Mouse (Mus musculus): ENCODE measurements around the gene Gm16485. TPM values are rescaled to one million over a fixed set of nuclear protein-coding genes. Genes with fewer than 3 reads are reported as not detected.

Gene Gm16485
- total and polyA plus RNA-seq, 3 experiments: not detected

DNA sequence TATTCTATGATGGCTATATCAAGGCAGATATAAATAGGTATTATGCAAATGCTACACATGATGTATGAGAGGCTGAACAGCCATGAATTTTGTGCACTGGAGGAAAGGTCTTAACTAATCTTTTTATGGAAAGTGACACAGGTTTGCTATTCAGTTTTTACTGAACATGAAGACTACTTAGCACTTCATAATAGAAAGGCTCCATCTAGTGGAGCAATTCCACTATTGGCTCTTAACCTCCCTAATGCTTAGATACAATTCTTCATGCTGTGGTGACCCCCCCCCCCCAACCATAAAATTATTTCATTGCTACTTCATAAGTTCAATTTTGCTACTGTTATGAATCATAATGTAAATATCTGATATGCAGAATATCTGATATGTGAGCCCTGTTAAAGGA, 29.6 kb downstream of the Gm16485 start:
- dilution Hi-C loops (cut with MboI; ENCODE audit: extremely low pct_ligation_motif_present, extremely low pct_unique_long_range_greater_than_20kb, low sequenced_read_pairs) (no loop called here), in situ Hi-C loops (cut with MboI; ENCODE audit: low pct_ligation_motif_present, low pct_unique_long_range_greater_than_20kb, low sequenced_read_pairs) (no loop called here)
- Histone ChIP-seq H3K79me2 (replicated peaks; ENCODE audit: control insufficient read depth, extremely low read depth, insufficient read depth, poor library complexity, severe bottlenecking) (no peaks in the 10 kb centered on the region), H3K4me3 (replicated peaks in 1 of 3; ENCODE audit: low read depth in 2 of 3, low read length in 2 of 3, poor library complexity in 1 of 3) (no peak overlapping the region), H3K27ac (ENCODE audit: insufficient read depth, low read depth) (no peak overlapping the region), H3K27me3 (replicated peaks) (no peaks in the 10 kb centered on the region), H3K9me3 (replicated peaks; ENCODE audit: low read length) (no peaks in the 10 kb centered on the region), H3K9ac (ENCODE audit: insufficient read depth, low read depth) (no peak overlapping the region), H3K4me1 (ENCODE audit: control insufficient read depth in 1 of 2, insufficient read depth in 2 of 2) (no peaks in the 10 kb centered on the region), H3K36me3 (replicated peaks in 1 of 2; ENCODE audit: control insufficient read depth in 1 of 2, insufficient read depth in 1 of 2, low read length in 1 of 2) (no peaks in the 10 kb centered on the region), H3K4me2 (ENCODE audit: insufficient read depth, low read depth, poor library complexity, severe bottlenecking) (no peak overlapping the region)
- DNase-seq (ENCODE audit: extremely low read depth): peak; percentile 8
- TF ChIP-seq CTCF (conservative IDR thresholded peaks at IDR 0.05 in 1 of 2, IDR thresholded peaks at IDR 0.05 in 1 of 2; ENCODE audit: low read depth in 2 of 2, low read length in 2 of 2) (peak in 1 of 2 experiments; percentile 15; a peak in 2 of 4 replicates), JUND (conservative IDR thresholded peaks at IDR 0.05; ENCODE audit: low read depth, low read length) (no peak), RAD21 (IDR thresholded peaks at IDR 0.05; ENCODE audit: low read depth, low read length) (peak; percentile 6)

DNA sequence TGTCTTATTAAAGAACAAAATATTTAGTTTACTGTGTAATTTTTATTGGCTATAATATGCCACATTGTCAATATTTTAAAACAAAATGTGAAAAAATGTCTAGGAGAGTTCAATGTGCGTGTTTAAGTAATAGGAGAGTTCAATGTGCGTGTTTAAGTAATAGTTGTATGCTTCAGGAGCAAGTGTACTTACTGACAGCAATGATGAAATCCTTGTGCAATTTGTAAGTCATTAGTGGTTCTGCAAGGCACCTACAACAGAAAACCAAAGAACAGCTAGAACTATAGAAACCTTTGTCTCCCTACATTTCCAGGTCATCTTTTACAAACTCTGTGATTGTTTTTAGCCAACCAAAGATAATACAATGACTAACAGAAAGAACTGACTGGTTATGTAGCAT, 43.5 kb downstream of the Gm16485 start:
- Histone ChIP-seq H3K4me3 (replicated peaks in 1 of 3; ENCODE audit: low read depth in 2 of 3, low read length in 2 of 3, poor library complexity in 1 of 3) (no peak overlapping the region), H3K4me1 (ENCODE audit: control insufficient read depth in 1 of 2, insufficient read depth in 2 of 2) (no peaks in the 10 kb centered on the region), H3K4me2 (ENCODE audit: insufficient read depth, low read depth, poor library complexity, severe bottlenecking) (no peak overlapping the region), H3K27me3 (replicated peaks) (no peaks in the 10 kb centered on the region), H3K9ac (ENCODE audit: insufficient read depth, low read depth) (no peak overlapping the region), H3K9me3 (replicated peaks; ENCODE audit: low read length) (no peaks in the 10 kb centered on the region), H3K79me2 (replicated peaks; ENCODE audit: control insufficient read depth, extremely low read depth, insufficient read depth, poor library complexity, severe bottlenecking) (no peaks in the 10 kb centered on the region), H3K36me3 (replicated peaks in 1 of 2; ENCODE audit: control insufficient read depth in 1 of 2, insufficient read depth in 1 of 2, low read length in 1 of 2) (no peaks in the 10 kb centered on the region), H3K27ac (ENCODE audit: insufficient read depth, low read depth) (no peak overlapping the region)
- dilution Hi-C loops (cut with MboI; ENCODE audit: extremely low pct_ligation_motif_present, extremely low pct_unique_long_range_greater_than_20kb, low sequenced_read_pairs) (no loop called here), in situ Hi-C loops (cut with MboI; ENCODE audit: low pct_ligation_motif_present, low pct_unique_long_range_greater_than_20kb, low sequenced_read_pairs) (no loop called here)
- no peak for DNase-seq (ENCODE audit: extremely low read depth)
- TF ChIP-seq GABPA (IDR thresholded peaks at IDR 0.05; ENCODE audit: insufficient replicate concordance, low read depth, low read length) (no peak), ZC3H11A (IDR thresholded peaks at IDR 0.05; ENCODE audit: low read depth, low read length) (no peak), NELFE (IDR thresholded peaks at IDR 0.05; ENCODE audit: low read depth, low read length) (no peak), SIN3A (IDR thresholded peaks at IDR 0.05; ENCODE audit: low read length) (no peak)

Other genes starting within 250 kb of the Gm16485 start
- not detected in 2 replicates for gene Pgr, start 72.0 kb upstream of the Gm16485 start, total RNA-seq (2012; rRNA removed)
- gene Pgr, start 72.0 kb upstream of the Gm16485 start, total RNA-seq (2014; rRNA removed): not detected in 2 replicates
- gene Pgr, start 72.0 kb upstream of the Gm16485 start, polyA plus RNA-seq (2012; ENCODE audit: insufficient read length, low read depth): not detected in 2 replicates

Measured in CH12.LX (cell line).